Mouse (Mus musculus): ENCODE results near the gene Agpat2. TPM values are rescaled to one million over a fixed set of nuclear protein-coding genes. Genes with fewer than 3 reads are reported as not detected.

Gene Agpat2
- total RNA-seq, 1 experiment = 60.4 TPM

GRCm38 (mm10) chr2:26639838-26640830, 35.9 kb upstream of the Agpat2 start:
- peaks cover 39% of the 10 kb centered on the region for H3K36me3 ChIP-seq (ENCODE audit: control insufficient read depth, insufficient read depth, low read length, poor library complexity, severe bottlenecking)
- in situ Hi-C loops (cut with MboI; ENCODE audit: low sequenced_read_pairs in 2 of 2, unreplicated experiment in 2 of 2) = no loop called here
- DNase-seq (ENCODE audit: low read depth, low spot score) = peak; percentile 95
- H3K9ac ChIP-seq (ENCODE audit: insufficient read depth, low read depth, low read length, poor library complexity, severe bottlenecking) = peak overlapping the region; percentile 99
- H3K4me3 ChIP-seq (ENCODE audit: insufficient read depth in 1 of 2, low read depth in 1 of 2, low read length in 2 of 2, poor library complexity in 1 of 2, severe bottlenecking in 1 of 2) = peak overlapping the region; percentile 86 to 89
- H3K4me1 ChIP-seq (ENCODE audit: control insufficient read depth in 2 of 2, insufficient read depth in 2 of 2, low read length in 2 of 2, poor library complexity in 1 of 2) = peaks cover 5 to 24% of the 10 kb centered on the region in 2 experiments; a peak in 2 of 4 replicates
- peak overlapping the region; percentile 73 for H3K27ac ChIP-seq (ENCODE audit: insufficient read depth, low read depth, low read length, poor library complexity, severe bottlenecking)
- TF ChIP-seq MAFK (IDR thresholded peaks at IDR 0.05; ENCODE audit: insufficient read depth, low read depth, low read length) (0 out of 2 replicates have a peak, but pooled peaks have one; percentile 17), ZC3H11A (IDR thresholded peaks at IDR 0.05; ENCODE audit: borderline replicate concordance, low read depth, low read length) (0 out of 2 replicates have a peak, but pooled peaks have one; percentile 26), CHD2 (IDR thresholded peaks at IDR 0.05; ENCODE audit: low read depth, low read length) (no peak), ZNF384 (IDR thresholded peaks at IDR 0.05; ENCODE audit: low read depth, low read length) (no peak), HCFC1 (IDR thresholded peaks at IDR 0.05; ENCODE audit: borderline replicate concordance, insufficient read depth, low read length) (peak; percentile 78)
- H3K9me3 ChIP-seq (ENCODE audit: control insufficient read depth, insufficient read depth, low read depth, low read length) = no peaks in the 10 kb centered on the region

GRCm38 (mm10) chr2:26639083-26639482, 34.9 kb upstream of the Agpat2 start:
- DNase-seq (ENCODE audit: low read depth, low spot score) = no peak
- H3K27ac ChIP-seq (ENCODE audit: insufficient read depth, low read depth, low read length, poor library complexity, severe bottlenecking) = peak overlapping the region; percentile 73; the same call in 1 of the 2 replicates
- no peaks in the 10 kb centered on the region for H3K9me3 ChIP-seq (ENCODE audit: control insufficient read depth, insufficient read depth, low read depth, low read length)
- peaks cover 1 to 18% of the 10 kb centered on the region in 2 experiments; a peak in 1 of 4 replicates for H3K4me1 ChIP-seq (ENCODE audit: control insufficient read depth in 2 of 2, insufficient read depth in 2 of 2, low read length in 2 of 2, poor library complexity in 1 of 2)
- TF ChIP-seq MAFK (IDR thresholded peaks at IDR 0.05; ENCODE audit: insufficient read depth, low read depth, low read length) (no peak), ZC3H11A (IDR thresholded peaks at IDR 0.05; ENCODE audit: borderline replicate concordance, low read depth, low read length) (no peak), ZNF384 (IDR thresholded peaks at IDR 0.05; ENCODE audit: low read depth, low read length) (no peak)
- H3K36me3 ChIP-seq (ENCODE audit: control insufficient read depth, insufficient read depth, low read length, poor library complexity, severe bottlenecking) = peaks cover 47% of the 10 kb centered on the region
- in situ Hi-C loops (cut with MboI; ENCODE audit: low sequenced_read_pairs in 2 of 2, unreplicated experiment in 2 of 2) = no loop called here
- H3K4me3 ChIP-seq (ENCODE audit: insufficient read depth in 1 of 2, low read depth in 1 of 2, low read length in 2 of 2, poor library complexity in 1 of 2, severe bottlenecking in 1 of 2) = peak overlapping the region; percentile 86 to 89
- peak overlapping the region; percentile 99 for H3K9ac ChIP-seq (ENCODE audit: insufficient read depth, low read depth, low read length, poor library complexity, severe bottlenecking)

- no peak for TF ChIP-seq MAFK (IDR thresholded peaks at IDR 0.05; ENCODE audit: insufficient read depth, low read depth, low read length)
- TF ChIP-seq ZNF384 (IDR thresholded peaks at IDR 0.05; ENCODE audit: low read depth, low read length) = no peak
- TF ChIP-seq CHD2 (IDR thresholded peaks at IDR 0.05; ENCODE audit: low read depth, low read length) = no peak
- TF ChIP-seq ZC3H11A (IDR thresholded peaks at IDR 0.05; ENCODE audit: borderline replicate concordance, low read depth, low read length) = no peak
- TF ChIP-seq HCFC1 (IDR thresholded peaks at IDR 0.05; ENCODE audit: borderline replicate concordance, insufficient read depth, low read length) = no peak
- in situ Hi-C loops (cut with MboI; ENCODE audit: low sequenced_read_pairs in 2 of 2, unreplicated experiment in 2 of 2) = no loop called here
- peak overlapping the region; percentile 73; the same call in 1 of the 2 replicates for H3K27ac ChIP-seq (ENCODE audit: insufficient read depth, low read depth, low read length, poor library complexity, severe bottlenecking)
- peaks cover 49% of the 10 kb centered on the region for H3K36me3 ChIP-seq (ENCODE audit: control insufficient read depth, insufficient read depth, low read length, poor library complexity, severe bottlenecking)
- H3K4me3 ChIP-seq (ENCODE audit: insufficient read depth in 1 of 2, low read depth in 1 of 2, low read length in 2 of 2, poor library complexity in 1 of 2, severe bottlenecking in 1 of 2) = peak overlapping the region; percentile 86 to 89
- no peaks in the 10 kb centered on the region for H3K9me3 ChIP-seq (ENCODE audit: control insufficient read depth, insufficient read depth, low read depth, low read length)
- DNase-seq (ENCODE audit: low read depth, low spot score) = no peak
- peak overlapping the region; percentile 99 for H3K9ac ChIP-seq (ENCODE audit: insufficient read depth, low read depth, low read length, poor library complexity, severe bottlenecking)
- peaks cover 0 to 15% of the 10 kb centered on the region in 2 experiments; a peak in 1 of 4 replicates for H3K4me1 ChIP-seq (ENCODE audit: control insufficient read depth in 2 of 2, insufficient read depth in 2 of 2, low read length in 2 of 2, poor library complexity in 1 of 2)
Measured at GRCm38 (mm10) chr2:26638572-26638971, 34.4 kb upstream of the Agpat2 start.

- peak overlapping the region; percentile 86 to 89; a peak in 3 of 4 replicates for H3K4me3 ChIP-seq (ENCODE audit: insufficient read depth in 1 of 2, low read depth in 1 of 2, low read length in 2 of 2, poor library complexity in 1 of 2, severe bottlenecking in 1 of 2)
- H3K36me3 ChIP-seq (ENCODE audit: control insufficient read depth, insufficient read depth, low read length, poor library complexity, severe bottlenecking) = peaks cover 49% of the 10 kb centered on the region
- DNase-seq (ENCODE audit: low read depth, low spot score) = no peak
- H3K4me1 ChIP-seq (ENCODE audit: control insufficient read depth in 2 of 2, insufficient read depth in 2 of 2, low read length in 2 of 2, poor library complexity in 1 of 2) = peaks cover 0 to 14% of the 10 kb centered on the region in 2 experiments; a peak in 1 of 4 replicates
- in situ Hi-C loops (cut with MboI; ENCODE audit: low sequenced_read_pairs in 2 of 2, unreplicated experiment in 2 of 2) = no loop called here
- H3K9ac ChIP-seq (ENCODE audit: insufficient read depth, low read depth, low read length, poor library complexity, severe bottlenecking) = peak overlapping the region; percentile 99
- TF ChIP-seq ZC3H11A (IDR thresholded peaks at IDR 0.05; ENCODE audit: borderline replicate concordance, low read depth, low read length) = no peak
- TF ChIP-seq ZNF384 (IDR thresholded peaks at IDR 0.05; ENCODE audit: low read depth, low read length) = no peak
- TF ChIP-seq MAFK (IDR thresholded peaks at IDR 0.05; ENCODE audit: insufficient read depth, low read depth, low read length) = no peak
- no peak for TF ChIP-seq CHD2 (IDR thresholded peaks at IDR 0.05; ENCODE audit: low read depth, low read length)
- no peak for TF ChIP-seq HCFC1 (IDR thresholded peaks at IDR 0.05; ENCODE audit: borderline replicate concordance, insufficient read depth, low read length)
- H3K27ac ChIP-seq (ENCODE audit: insufficient read depth, low read depth, low read length, poor library complexity, severe bottlenecking) = peak overlapping the region; percentile 73
- no peaks in the 10 kb centered on the region for H3K9me3 ChIP-seq (ENCODE audit: control insufficient read depth, insufficient read depth, low read depth, low read length)
Measured at GRCm38 (mm10) chr2:26638039-26638438, 33.8 kb upstream of the Agpat2 start.
